Mouse (Mus musculus): ENCODE results near the gene 4930447C04Rik.

GRCm38 (mm10) chr12:72837302-72837701 lies 103.3 kb downstream of the 4930447C04Rik start:
- TF ChIP-seq POLR2A (IDR thresholded peaks at IDR 0.05; ENCODE audit: insufficient read depth, low read length) = no peak
- TF ChIP-seq CTCF (IDR thresholded peaks at IDR 0.05; ENCODE audit: low read depth, low read length) = no peak
- TF ChIP-seq EP300 (IDR thresholded peaks at IDR 0.05; ENCODE audit: insufficient read depth, low read depth, low read length) = no peak
